Mouse (Mus musculus): ENCODE results near the gene Mgll. TPM values are rescaled to one million over a fixed set of nuclear protein-coding genes. Genes with fewer than 3 reads are reported as not detected.
A peak's percentile ranks its signal among the peaks of the same experiment; 100 is the strongest.

Mgll gene
- polyA plus RNA-seq, 1 experiment: 63.4 TPM

DNA sequence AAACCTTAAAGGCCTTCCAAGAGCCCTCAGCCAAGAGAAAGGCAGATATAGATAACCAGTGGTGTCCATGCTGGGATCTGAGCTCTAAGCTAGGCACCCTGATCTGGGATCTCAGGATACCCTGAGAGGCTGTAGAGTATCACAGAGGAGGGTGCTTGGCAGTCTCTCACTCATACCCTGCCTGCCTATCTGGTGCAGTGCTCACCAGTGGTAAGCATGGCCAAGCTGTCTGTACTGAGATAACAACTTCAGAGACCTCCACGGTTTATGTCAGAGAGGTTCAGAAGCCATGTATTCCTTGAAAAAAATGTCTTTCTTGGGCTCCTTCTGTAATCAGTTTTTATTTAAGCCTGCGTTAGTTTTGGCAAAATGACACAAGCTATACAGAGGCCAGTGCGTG, 16.8 kb downstream of the Mgll start:
- H3K27ac ChIP-seq (ENCODE audit: insufficient read depth, low read length): peak overlapping the region; percentile 81

DNA sequence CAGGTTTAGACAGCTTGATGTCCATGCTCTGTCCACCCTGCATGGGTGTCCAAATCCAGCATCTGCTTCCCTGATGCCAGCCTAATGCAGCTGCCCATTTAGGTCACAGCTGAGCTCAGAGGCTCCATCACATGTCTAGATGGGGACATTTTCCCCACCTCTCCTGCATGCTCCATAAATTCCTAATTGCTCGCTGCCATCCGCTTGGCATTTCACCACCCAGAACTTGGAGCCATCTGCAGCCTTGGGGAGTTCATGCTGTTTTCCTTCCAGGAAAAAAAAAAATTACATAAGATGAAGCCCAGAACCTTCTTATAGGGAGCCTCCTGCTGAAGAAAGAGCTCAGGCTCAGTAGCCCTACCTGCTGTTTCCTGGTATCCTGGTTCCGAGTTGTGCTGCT, 17.6 kb downstream of the Mgll start:
- Histone ChIP-seq H3K4me3 (replicated peaks; ENCODE audit: insufficient read depth, low read depth, low read length) (no peak overlapping the region), H3K4me1 (ENCODE audit: control insufficient read depth, insufficient read depth, low read length) (peaks cover 46% of the 10 kb centered on the region), H3K27ac (ENCODE audit: insufficient read depth, low read length) (peak overlapping the region; percentile 81), H3K27me3 (ENCODE audit: control insufficient read depth, insufficient read depth, low read length) (no peaks in the 10 kb centered on the region)
- TF ChIP-seq CTCF (IDR thresholded peaks at IDR 0.05; ENCODE audit: borderline replicate concordance, insufficient read depth, low read depth, low read length) (no peak), POLR2A (IDR thresholded peaks at IDR 0.05; ENCODE audit: borderline replicate concordance, insufficient read depth, low read length) (no peak)
- DNase-seq: peak; percentile 70 to 80
- 10% methylated on average over 3 of the region's 3 CpGs for WGBS

More for the DNA sequence above, 16.8 kb downstream of the Mgll start:
- TF ChIP-seq CTCF (IDR thresholded peaks at IDR 0.05; ENCODE audit: borderline replicate concordance, insufficient read depth, low read depth, low read length) (no peak), POLR2A (IDR thresholded peaks at IDR 0.05; ENCODE audit: borderline replicate concordance, insufficient read depth, low read length) (no peak)
- H3K27me3 ChIP-seq (ENCODE audit: control insufficient read depth, insufficient read depth, low read length): no peaks in the 10 kb centered on the region
- 85% methylated on average over 3 of the region's 3 CpGs for WGBS
- no peak for DNase-seq
- H3K4me1 ChIP-seq (ENCODE audit: control insufficient read depth, insufficient read depth, low read length): peaks cover 48% of the 10 kb centered on the region
- no peak overlapping the region for H3K4me3 ChIP-seq (replicated peaks; ENCODE audit: insufficient read depth, low read depth, low read length)

GRCm38 (mm10) chr6:88742286-88743011, 18.2 kb downstream of the Mgll start:
- no peaks in the 10 kb centered on the region for H3K27me3 ChIP-seq (ENCODE audit: control insufficient read depth, insufficient read depth, low read length)
- 42% methylated on average over 9 of the region's 9 CpGs for WGBS
- DNase-seq: peak in 1 of 2 experiments; percentile 50
- TF ChIP-seq CTCF (IDR thresholded peaks at IDR 0.05; ENCODE audit: borderline replicate concordance, insufficient read depth, low read depth, low read length): no peak
- no peak for TF ChIP-seq POLR2A (IDR thresholded peaks at IDR 0.05; ENCODE audit: borderline replicate concordance, insufficient read depth, low read length)
- peak overlapping the region; percentile 81 for H3K27ac ChIP-seq (ENCODE audit: insufficient read depth, low read length)
- H3K4me1 ChIP-seq (ENCODE audit: control insufficient read depth, insufficient read depth, low read length): peaks cover 46% of the 10 kb centered on the region
- no peak overlapping the region for H3K4me3 ChIP-seq (replicated peaks; ENCODE audit: insufficient read depth, low read depth, low read length)

- 35% methylated on average over 14 of the region's 14 CpGs for WGBS
- no peak for TF ChIP-seq CTCF (IDR thresholded peaks at IDR 0.05; ENCODE audit: borderline replicate concordance, insufficient read depth, low read depth, low read length)
- no peak for TF ChIP-seq POLR2A (IDR thresholded peaks at IDR 0.05; ENCODE audit: borderline replicate concordance, insufficient read depth, low read length)
Measured at GRCm38 (mm10) chr6:88743601-88744291, 19.5 kb downstream of the Mgll start.

GRCm38 (mm10) chr6:88745027-88745426, 20.8 kb downstream of the Mgll start:
- H3K4me3 ChIP-seq (replicated peaks; ENCODE audit: insufficient read depth, low read depth, low read length): no peak overlapping the region
- no peak overlapping the region for H3K27ac ChIP-seq (ENCODE audit: insufficient read depth, low read length)
- TF ChIP-seq CTCF (IDR thresholded peaks at IDR 0.05; ENCODE audit: borderline replicate concordance, insufficient read depth, low read depth, low read length): no peak
- no peaks in the 10 kb centered on the region for H3K27me3 ChIP-seq (ENCODE audit: control insufficient read depth, insufficient read depth, low read length)
- H3K4me1 ChIP-seq (ENCODE audit: control insufficient read depth, insufficient read depth, low read length): peaks cover 51% of the 10 kb centered on the region
- DNase-seq: no peak
- 90% methylated on average over 10 of the region's 10 CpGs for WGBS

More at GRCm38 (mm10) chr6:88743601-88744291, 19.5 kb downstream of the Mgll start:
- Histone ChIP-seq H3K4me3 (replicated peaks; ENCODE audit: insufficient read depth, low read depth, low read length) (no peak overlapping the region), H3K27ac (ENCODE audit: insufficient read depth, low read length) (0 out of 2 replicates have a peak overlapping the region, but pooled peaks have one; percentile 31), H3K4me1 (ENCODE audit: control insufficient read depth, insufficient read depth, low read length) (peaks cover 46% of the 10 kb centered on the region), H3K27me3 (ENCODE audit: control insufficient read depth, insufficient read depth, low read length) (no peaks in the 10 kb centered on the region)
- peak in 1 of 2 experiments; percentile 47 for DNase-seq

GRCm38 (mm10) chr6:88746271-88746670, 22.1 kb downstream of the Mgll start:
- DNase-seq: no peak
- TF ChIP-seq CTCF (IDR thresholded peaks at IDR 0.05; ENCODE audit: borderline replicate concordance, insufficient read depth, low read depth, low read length) (no peak), POLR2A (IDR thresholded peaks at IDR 0.05; ENCODE audit: borderline replicate concordance, insufficient read depth, low read length) (no peak)
- Histone ChIP-seq H3K4me1 (ENCODE audit: control insufficient read depth, insufficient read depth, low read length) (peaks cover 50% of the 10 kb centered on the region), H3K27ac (ENCODE audit: insufficient read depth, low read length) (no peak overlapping the region), H3K4me3 (replicated peaks; ENCODE audit: insufficient read depth, low read depth, low read length) (no peak overlapping the region), H3K27me3 (ENCODE audit: control insufficient read depth, insufficient read depth, low read length) (no peaks in the 10 kb centered on the region)
- 60% methylated on average over 8 of the region's 8 CpGs for WGBS

DNA sequence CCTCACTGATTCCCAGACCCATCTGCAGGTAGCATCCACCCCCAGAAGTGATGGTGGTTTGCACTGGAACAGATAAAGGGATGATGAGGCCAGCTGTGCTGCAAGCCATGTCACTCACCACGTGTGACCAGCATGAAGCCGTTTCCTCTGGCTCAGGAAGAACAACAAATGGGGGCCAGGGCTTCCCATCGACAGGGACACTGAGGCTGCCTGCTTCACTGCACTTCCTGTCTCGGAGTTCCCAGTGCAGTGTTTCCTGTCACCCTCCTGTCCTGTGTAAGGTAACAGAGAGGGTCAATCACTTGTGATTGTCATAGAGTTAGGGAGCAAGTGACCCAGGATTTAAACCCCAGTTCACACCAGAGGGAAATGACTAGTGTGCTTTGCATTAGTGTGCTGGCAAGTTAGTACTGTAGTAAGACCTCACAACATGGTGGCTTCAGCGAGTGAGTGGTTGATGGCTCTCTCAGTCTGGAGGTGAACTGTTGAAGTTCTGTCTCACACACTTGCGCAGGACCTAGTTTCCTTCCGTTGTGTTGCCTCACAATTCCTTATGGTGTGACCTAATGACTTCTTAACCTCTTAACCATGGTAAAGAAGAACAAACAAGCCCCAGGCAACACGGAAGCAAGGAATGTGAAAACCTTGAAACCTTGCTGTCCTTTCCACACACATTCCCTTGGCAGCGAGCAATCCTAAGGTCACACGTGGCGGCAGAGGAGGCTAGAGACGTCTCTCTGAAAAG, 23.3 kb downstream of the Mgll start:
- WGBS: 79% methylated on average over 12 of the region's 12 CpGs
- TF ChIP-seq CTCF (IDR thresholded peaks at IDR 0.05; ENCODE audit: borderline replicate concordance, insufficient read depth, low read depth, low read length): no peak
- TF ChIP-seq POLR2A (IDR thresholded peaks at IDR 0.05; ENCODE audit: borderline replicate concordance, insufficient read depth, low read length): no peak
- peaks cover 44% of the 10 kb centered on the region for H3K4me1 ChIP-seq (ENCODE audit: control insufficient read depth, insufficient read depth, low read length)

More for the DNA sequence above, 23.3 kb downstream of the Mgll start:
- H3K27me3 ChIP-seq (ENCODE audit: control insufficient read depth, insufficient read depth, low read length): no peaks in the 10 kb centered on the region
- H3K4me3 ChIP-seq (replicated peaks; ENCODE audit: insufficient read depth, low read depth, low read length): no peak overlapping the region
- DNase-seq: no peak
- no peak overlapping the region for H3K27ac ChIP-seq (ENCODE audit: insufficient read depth, low read length)

Measured in cerebellum, adult 2 months (tissue).